Mouse (Mus musculus) embryonic facial prominence, embryonic 13.5 days (tissue): ENCODE results near the gene Uqcc3. TPM values are rescaled to one million over a fixed set of nuclear protein-coding genes. Genes with fewer than 3 reads are reported as not detected.
"Not testable (repeated sequence)": the region's sequence is repeated elsewhere in the genome, so short reads cannot be mapped to it uniquely, and the experiment has no call there.

Experiments used
- ATAC-seq: fragments of 200-750 bp; cut with Nextera tagmentation; 2 replicates; pipeline ENCODE4 v1.8.0; 2017; ENCODE audit warnings: low read depth; ENCODE audit not compliant: insufficient number of reproducible peaks, insufficient read depth, low FRiP score, low TSS enrichment
- H3K27ac ChIP-seq: fragments of 300-500 bp; sonication (generic); 2 replicates; pipeline ENCODE4 v1.5.1; 2015; ENCODE audit warnings: moderate library complexity, mild to moderate bottlenecking, inconsistent platforms
- H3K27me3 ChIP-seq: fragments of 300-500 bp; sonication (generic); 2 replicates; pipeline ENCODE4 v1.6.1; 2015; ENCODE audit warnings: mild to moderate bottlenecking, inconsistent platforms
- H3K36me3 ChIP-seq: fragments of 300-500 bp; sonication (generic); 2 replicates; pipeline ENCODE4 v1.6.1; 2015; ENCODE audit warnings: mild to moderate bottlenecking, inconsistent platforms
- H3K4me1 ChIP-seq: fragments of 300-500 bp; sonication (generic); 2 replicates; pipeline ENCODE4 v1.6.1; 2015; ENCODE audit warnings: inconsistent platforms
- H3K4me2 ChIP-seq: fragments of 300-500 bp; sonication (generic); 2 replicates; pipeline ENCODE4 v1.6.1; 2015; ENCODE audit warnings: moderate library complexity, mild to moderate bottlenecking, inconsistent platforms
- H3K4me3 ChIP-seq: fragments of 300-500 bp; sonication (generic); 2 replicates; pipeline ENCODE4 v1.5.1; 2015; ENCODE audit warnings: mild to moderate bottlenecking, inconsistent platforms
- H3K9ac ChIP-seq: fragments of 300-500 bp; sonication (generic); 2 replicates; pipeline ENCODE4 v1.6.1; 2015; ENCODE audit warnings: mild to moderate bottlenecking, inconsistent platforms
- H3K9me3 ChIP-seq: fragments of 300-500 bp; sonication (generic); 2 replicates; pipeline ENCODE4 v1.6.1; 2016; ENCODE audit warnings: inconsistent platforms
- WGBS: fragments of 180-500 bp; shearing (Covaris S2); methylation state at CpG from one replicate; pipeline ENCODE4 v1.1.7; 2015; ENCODE audit warnings: mixed read lengths; 5-methylcytosine and 5-hydroxymethylcytosine counted together
- polyA plus RNA-seq: library from polyadenylated mRNA; unstranded; fragments of >200 nt; fragmentation: Nextera tagmentation; extraction: Ambion mirVana; gene quantifications from 2 replicates; pipeline ENCODE4 v1.2.1, GENCODE M21; 2015

Uqcc3 gene
- polyA plus RNA-seq, 1 experiment from 2014 or later: 72.3 TPM

GRCm38 (mm10) chr19:8870838-8871237 is 9.9 kb downstream of the Uqcc3 start:
- H3K4me3 ChIP-seq: peak overlapping the region; percentile 83
- H3K27ac ChIP-seq: peak overlapping the region; percentile 73
- H3K4me1 ChIP-seq: peaks cover 12% of the 10 kb centered on the region
- H3K4me2 ChIP-seq: peak overlapping the region; percentile 85
- WGBS: 55% methylated on average over 9 of the region's 9 CpGs
- H3K27me3 ChIP-seq: no peaks in the 10 kb centered on the region
- H3K9ac ChIP-seq: peak overlapping the region; percentile 92
- H3K9me3 ChIP-seq: no peaks in the 10 kb centered on the region
- ATAC-seq: no peak
- peaks cover 28% of the 10 kb centered on the region for H3K36me3 ChIP-seq

GRCm38 (mm10) chr19:8870381-8870780 is 10.3 kb downstream of the Uqcc3 start:
- ATAC-seq, H3K9ac ChIP-seq, H3K27ac ChIP-seq, H3K27me3 ChIP-seq, H3K9me3 ChIP-seq: not testable (repeated sequence)
- Histone ChIP-seq H3K4me2 (peak overlapping the region; percentile 85), H3K4me1 (peaks cover 12% of the 10 kb centered on the region), H3K36me3 (peaks cover 24% of the 10 kb centered on the region), H3K4me3 (peak overlapping the region; percentile 83; the same call in 1 of the 2 replicates)
- 76% methylated on average over 3 of the region's 3 CpGs for WGBS

DNA sequence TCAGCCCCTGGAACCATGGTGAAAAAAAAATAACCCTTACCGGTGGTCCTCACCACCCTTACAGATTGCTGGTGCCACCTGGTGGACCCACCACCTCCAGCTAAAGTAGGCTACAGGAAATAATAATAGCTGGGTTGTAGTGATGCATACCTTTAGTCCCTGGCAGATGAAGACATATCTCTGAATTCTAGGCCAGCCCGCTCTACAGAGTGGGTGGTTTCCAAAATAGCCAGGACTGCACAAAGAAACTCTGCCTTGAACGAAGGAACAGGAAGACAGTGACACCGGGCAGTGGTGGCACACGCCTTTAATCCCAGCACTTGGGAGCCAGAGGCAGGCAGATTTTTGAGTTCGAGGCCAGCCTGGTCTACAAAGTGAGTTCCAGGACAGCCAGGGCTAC is 16.5 kb downstream of the Uqcc3 start:
- Histone ChIP-seq H3K4me2 (no peak overlapping the region), H3K36me3 (no peaks in the 10 kb centered on the region), H3K9ac (no peak overlapping the region), H3K4me3 (no peak overlapping the region), H3K4me1 (no peaks in the 10 kb centered on the region), H3K9me3 (no peaks in the 10 kb centered on the region), H3K27ac (no peak overlapping the region), H3K27me3 (no peaks in the 10 kb centered on the region)
- no peak for ATAC-seq
- WGBS: 85% methylated on average over 6 of the region's 6 CpGs

DNA sequence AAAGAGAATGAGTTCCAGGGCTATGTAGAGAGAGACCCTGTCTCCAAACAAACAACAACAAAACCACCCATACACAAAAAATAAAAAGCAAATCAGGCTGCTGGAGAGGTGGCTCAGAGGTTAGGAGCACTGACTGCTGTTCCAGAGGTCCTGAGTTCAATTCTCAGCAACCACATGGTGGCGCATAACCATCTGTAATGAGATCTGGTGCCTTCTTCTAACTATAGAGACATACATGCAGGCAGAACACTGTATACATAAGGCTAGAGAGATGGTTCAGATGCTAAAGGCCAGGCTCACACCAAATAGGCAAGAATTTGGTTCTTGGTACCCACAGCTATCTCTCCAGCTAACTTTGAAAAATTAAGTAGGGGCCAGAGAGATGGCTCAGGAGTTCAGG is 21.7 kb downstream of the Uqcc3 start:
- Histone ChIP-seq H3K4me2 (no peak overlapping the region), H3K36me3 (no peaks in the 10 kb centered on the region), H3K27me3 (no peaks in the 10 kb centered on the region), H3K9ac (no peak overlapping the region), H3K9me3 (no peaks in the 10 kb centered on the region), H3K4me3 (no peak overlapping the region), H3K27ac (no peak overlapping the region), H3K4me1 (no peaks in the 10 kb centered on the region)
- 30% methylated on average over 1 of the region's 1 CpGs for WGBS
- ATAC-seq: no peak

- no peak for ATAC-seq
These were observed 23.0 kb downstream of the Uqcc3 start for GRCm38 (mm10) chr19:8857689-8858088.

DNA sequence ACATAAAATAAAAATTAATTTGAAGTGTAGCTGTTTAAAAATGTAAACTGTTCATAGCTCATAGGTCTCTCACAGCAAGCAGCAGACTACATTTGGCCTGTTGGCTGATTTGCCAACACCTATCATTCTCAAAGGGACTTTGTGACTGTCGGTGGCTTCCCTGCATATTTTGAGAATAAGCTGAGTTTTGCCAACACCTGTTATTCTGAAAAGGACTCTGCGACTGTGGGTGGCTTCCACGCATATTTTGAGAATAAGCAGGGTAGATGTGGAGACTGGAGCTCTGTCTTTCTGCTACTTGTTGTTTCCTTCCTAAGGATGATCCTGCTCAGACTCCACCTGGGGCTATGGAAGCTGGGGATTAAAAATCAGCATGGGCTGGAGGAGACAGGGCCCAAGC is 27.6 kb downstream of the Uqcc3 start:
- WGBS: 86% methylated on average over 3 of the region's 3 CpGs

More at GRCm38 (mm10) chr19:8857689-8858088, 23.0 kb downstream of the Uqcc3 start:
- 44% methylated on average over 4 of the region's 4 CpGs for WGBS
- no peaks in the 10 kb centered on the region for H3K27me3 ChIP-seq
- no peak overlapping the region for H3K9ac ChIP-seq
- H3K36me3 ChIP-seq: no peaks in the 10 kb centered on the region
- no peaks in the 10 kb centered on the region for H3K4me1 ChIP-seq
- no peak overlapping the region for H3K4me3 ChIP-seq
- H3K4me2 ChIP-seq: no peak overlapping the region
- H3K9me3 ChIP-seq: no peaks in the 10 kb centered on the region
- no peak overlapping the region for H3K27ac ChIP-seq

GRCm38 (mm10) chr19:8852236-8852928 is 28.3 kb downstream of the Uqcc3 start:
- ATAC-seq: no peak
- peaks cover 12% of the 10 kb centered on the region for H3K36me3 ChIP-seq
- H3K9ac ChIP-seq: no peak overlapping the region
- no peak overlapping the region for H3K4me3 ChIP-seq
- H3K4me2 ChIP-seq: no peak overlapping the region
- peaks cover 10% of the 10 kb centered on the region for H3K4me1 ChIP-seq
- 59% methylated on average over 10 of the region's 10 CpGs for WGBS
- no peaks in the 10 kb centered on the region for H3K27me3 ChIP-seq
- H3K27ac ChIP-seq: no peak overlapping the region
- no peaks in the 10 kb centered on the region for H3K9me3 ChIP-seq

More for the DNA sequence above, 27.6 kb downstream of the Uqcc3 start:
- H3K4me2 ChIP-seq: no peak overlapping the region
- H3K4me3 ChIP-seq: no peak overlapping the region
- H3K27me3 ChIP-seq: no peaks in the 10 kb centered on the region
- no peaks in the 10 kb centered on the region for H3K9me3 ChIP-seq
- no peak for ATAC-seq
- H3K27ac ChIP-seq: no peak overlapping the region
- H3K9ac ChIP-seq: no peak overlapping the region
- peaks cover 10% of the 10 kb centered on the region for H3K4me1 ChIP-seq
- H3K36me3 ChIP-seq: peaks cover 6% of the 10 kb centered on the region; the same call in 1 of the 2 replicates

DNA sequence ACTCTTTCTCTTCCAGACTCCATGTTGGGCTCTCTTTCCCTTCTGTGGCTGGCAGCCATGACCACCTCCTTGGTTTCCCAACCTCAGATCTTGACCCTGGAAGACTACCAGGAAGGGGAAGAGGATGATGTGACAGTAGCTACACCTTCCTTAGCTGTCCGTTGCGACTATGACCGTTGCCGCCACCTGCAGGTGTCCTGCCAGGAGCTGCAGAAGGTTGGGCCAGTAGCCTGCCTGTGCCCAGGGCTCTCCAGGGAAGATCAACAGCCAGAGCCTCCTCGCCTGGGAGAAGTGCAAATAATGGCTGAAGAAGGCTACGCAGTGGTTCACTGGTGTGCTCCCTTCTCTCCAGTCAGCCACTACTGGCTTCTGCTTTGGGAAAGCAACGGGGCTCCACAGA is 29.1 kb downstream of the Uqcc3 start:
- H3K4me1 ChIP-seq: peaks cover 10% of the 10 kb centered on the region
- H3K36me3 ChIP-seq: peaks cover 19% of the 10 kb centered on the region
- H3K9ac ChIP-seq: no peak overlapping the region
- H3K27me3 ChIP-seq: no peaks in the 10 kb centered on the region
- ATAC-seq: no peak
- H3K9me3 ChIP-seq: no peaks in the 10 kb centered on the region
- H3K4me2 ChIP-seq: no peak overlapping the region
- WGBS: 54% methylated on average over 7 of the region's 7 CpGs
- no peak overlapping the region for H3K27ac ChIP-seq
- H3K4me3 ChIP-seq: no peak overlapping the region

DNA sequence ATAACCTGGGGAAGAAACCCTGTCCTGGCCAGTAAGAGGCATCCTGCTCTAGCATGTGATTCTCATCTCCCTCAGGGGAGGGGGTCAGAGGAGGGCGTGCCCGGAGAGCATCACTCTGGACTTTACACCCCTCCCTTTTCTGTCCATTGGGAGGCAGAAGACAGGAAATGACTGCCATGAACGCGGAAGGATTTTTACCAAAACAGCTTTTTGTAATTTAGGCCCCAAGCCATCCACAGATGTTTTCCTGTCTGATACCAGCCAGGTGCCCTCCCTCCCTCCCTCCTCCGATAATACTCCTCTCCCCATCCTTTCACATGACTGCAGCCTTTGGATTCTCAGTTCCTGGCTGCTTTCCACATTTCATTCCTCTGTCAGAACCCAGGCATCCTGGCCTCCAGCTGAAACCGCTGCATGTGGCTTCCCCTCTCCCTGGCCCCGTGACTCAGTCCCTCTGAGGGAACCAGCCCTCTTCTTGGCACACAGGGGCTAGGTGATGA is 30.3 kb downstream of the Uqcc3 start, which contains the start of gene Lrrn4cl:
Lrrn4cl (plus strand) TSS at position 367 of the 500 bp plus-strand sequence.
- 6% methylated on average over 7 of the region's 7 CpGs for WGBS
- Histone ChIP-seq H3K4me2 (peak within 1 kb of the TSS; percentile 27), H3K27me3 (no peaks in the 10 kb centered on the region), H3K4me1 (peaks cover 10% of the 10 kb centered on the region), H3K36me3 (peaks cover 31% of the 10 kb centered on the region), H3K4me3 (no peak within 1 kb of the TSS), H3K27ac (peak within 1 kb of the TSS; percentile 72), H3K9ac (peak within 1 kb of the TSS; percentile 49; the same call in 1 of the 2 replicates), H3K9me3 (no peaks in the 10 kb centered on the region)
- ATAC-seq: 0 out of 2 replicates have a peak, but pooled peaks have one; percentile 17

- H3K27ac ChIP-seq: no peak overlapping the region
- ATAC-seq: no peak
- peaks cover 33% of the 10 kb centered on the region for H3K36me3 ChIP-seq
- WGBS: 57% methylated on average over 5 of the region's 5 CpGs
- H3K4me1 ChIP-seq: peaks cover 10% of the 10 kb centered on the region
- H3K4me2 ChIP-seq: no peak overlapping the region
- no peaks in the 10 kb centered on the region for H3K27me3 ChIP-seq
- H3K9ac ChIP-seq: no peak overlapping the region
- H3K9me3 ChIP-seq: no peaks in the 10 kb centered on the region
- H3K4me3 ChIP-seq: no peak overlapping the region
These were observed 32.4 kb downstream of the Uqcc3 start for GRCm38 (mm10) chr19:8848356-8848755.

DNA sequence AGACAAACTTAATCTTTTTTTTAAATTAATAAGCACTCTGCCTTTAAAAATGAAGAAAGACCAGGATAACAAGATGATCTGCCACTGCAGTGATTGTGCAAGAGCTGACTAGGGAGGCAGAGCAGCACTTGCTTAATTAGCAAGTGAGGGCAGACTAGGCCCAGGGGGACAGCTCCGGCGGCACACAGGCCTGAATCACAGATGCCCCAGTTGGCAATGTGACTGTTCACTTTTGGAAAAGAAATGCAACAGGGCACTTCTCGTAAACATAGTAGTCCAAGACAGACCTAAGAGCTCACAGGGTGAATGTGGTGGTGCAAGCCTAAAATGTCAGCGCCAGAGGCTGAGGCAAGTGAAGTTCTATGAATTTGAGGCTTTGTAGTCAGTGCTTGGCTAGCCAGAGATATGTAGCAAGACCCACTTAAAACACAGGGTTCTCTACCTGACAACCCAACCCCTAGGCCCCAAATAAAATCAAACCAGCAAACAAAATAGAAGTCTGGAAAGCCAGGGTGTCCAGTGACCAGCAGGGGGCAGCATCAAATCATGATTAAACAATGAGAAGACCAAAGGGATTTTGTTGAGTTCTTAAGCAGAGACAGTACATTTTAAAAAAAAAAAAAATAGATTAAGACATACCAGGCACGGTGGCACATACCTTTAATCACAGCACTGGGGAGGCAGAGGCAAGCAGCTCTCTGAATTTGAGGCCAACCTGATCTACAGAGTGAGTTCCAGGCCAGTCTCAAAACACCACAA is 36.2 kb downstream of the Uqcc3 start:
- no peak overlapping the region for H3K27ac ChIP-seq
- no peak overlapping the region for H3K4me2 ChIP-seq
- no peak overlapping the region for H3K4me3 ChIP-seq
- peak overlapping the region; percentile 16; the same call in 1 of the 2 replicates for H3K9ac ChIP-seq
- no peaks in the 10 kb centered on the region for H3K9me3 ChIP-seq
- peaks cover 45% of the 10 kb centered on the region for H3K36me3 ChIP-seq
- no peaks in the 10 kb centered on the region for H3K27me3 ChIP-seq
- peaks cover 16% of the 10 kb centered on the region for H3K4me1 ChIP-seq
- no peak for ATAC-seq
- 64% methylated on average over 5 of the region's 5 CpGs for WGBS
